Comparison of ENCODE assay signal across 9 mouse cellular contexts in the genomic region with DNA sequence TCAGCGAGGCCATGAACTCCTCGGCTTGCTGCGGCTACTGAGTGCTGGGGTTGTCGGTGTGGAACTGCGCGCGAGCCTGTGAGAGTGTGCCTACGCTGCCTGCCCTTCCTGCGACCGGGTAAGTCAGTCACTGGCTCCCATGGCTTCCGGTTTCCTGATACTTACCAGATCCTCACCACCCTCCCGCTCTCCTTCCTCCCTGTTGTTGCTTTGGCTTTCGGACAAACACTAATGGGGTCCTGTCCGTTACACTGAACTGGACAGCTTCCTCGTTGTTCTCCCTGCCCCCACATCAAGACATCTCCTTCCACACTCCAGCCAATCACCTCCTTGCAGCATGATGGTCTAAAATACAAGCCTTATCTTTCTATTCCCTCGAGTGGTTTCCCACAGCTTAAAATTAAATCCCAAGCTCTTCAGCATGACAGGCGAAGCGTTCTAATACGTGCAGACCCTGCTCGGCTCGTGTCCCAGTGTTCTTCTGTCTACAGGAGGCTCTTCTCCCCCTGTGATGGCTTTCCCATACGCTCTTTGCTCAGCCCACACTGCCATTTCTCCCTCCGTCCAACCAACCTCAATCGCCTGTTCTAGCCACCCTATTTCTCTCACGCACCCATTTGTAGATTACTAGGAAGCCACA. TPM values are rescaled to one million over a fixed set of nuclear protein-coding genes. Genes with fewer than 3 reads are reported as not detected.
DNase-seq lines count a peak whose midpoint lies in the region; ATAC-seq lines count a peak whose summit lies in the region.
"Had no signal": no experiment of that assay in that cellular context is flagged by ENCODE, and none has a peak within 500 bp of the region (broad histone marks: within the 10 kb centered on the region; RNA-seq: fewer than 3 reads in every experiment).

No protein-coding gene starts in this region.

- H3K27me3 ChIP-seq in liver, embryonic 15.5 days: peaks cover 4% of the 10 kb centered on the region; the same call in 1 of the 2 replicates
- H3K27me3 ChIP-seq: embryonic facial prominence, embryonic 15.5 days had no signal

- H3K4me2 ChIP-seq in liver, embryonic 15.5 days: peak overlapping the region; percentile 28; the same call in 1 of the 2 replicates
- H3K4me2 ChIP-seq: embryonic facial prominence, embryonic 15.5 days had no signal

- peak overlapping the region; percentile 2; the same call in 1 of the 2 replicates for H3K4me3 ChIP-seq in brown adipose tissue, adult 24 weeks (ENCODE audit: insufficient read depth, low read depth, low read length)
- no peak overlapping the region for H3K4me3 ChIP-seq in liver, embryonic 15.5 days (replicated peaks)
- H3K4me3 ChIP-seq: embryonic facial prominence, embryonic 15.5 days had no signal

- ATAC-seq in liver, embryonic 15.5 days (ENCODE audit: insufficient read depth): peak; percentile 57; the same call in 1 of the 2 replicates
- no peak for ATAC-seq in activated CD4-positive, CD25-positive, alpha-beta regulatory T cell, adult 4 months

- no peaks in the 10 kb centered on the region for H3K36me3 ChIP-seq in liver, embryonic 15.5 days (replicated peaks)
- H3K36me3 ChIP-seq: embryonic facial prominence, embryonic 15.5 days had no signal

- DNase-seq in gastrocnemius, adult 8-10 months (ENCODE audit: low spot score in 2 of 2): peak; percentile 4 to 7
- peak; percentile 55 for DNase-seq in heart, postnatal 4 days
- no peak for DNase-seq in left cerebral cortex, postnatal 14 days (ENCODE audit: low spot score in 2 of 2)
- DNase-seq in adipocyte (ENCODE audit: low spot score): no peak
- DNase-seq: thymus, adult 2 months had no signal

- H3K27ac ChIP-seq in brown adipose tissue, adult 24 weeks (replicated peaks; ENCODE audit: low read depth, low read length): peak overlapping the region; percentile 55
- H3K27ac ChIP-seq in liver, embryonic 15.5 days (replicated peaks): 0 out of 2 replicates have a peak overlapping the region, but pooled peaks have one; percentile 19
- H3K27ac ChIP-seq: embryonic facial prominence, embryonic 15.5 days had no signal

- H3K4me1 ChIP-seq in brown adipose tissue, adult 24 weeks (ENCODE audit: control insufficient read depth, insufficient read depth, insufficient read length, low read length): peaks cover 11% of the 10 kb centered on the region
- 0 out of 2 replicates have a peak, but pooled peaks cover 4% of the 10 kb centered on the region for H3K4me1 ChIP-seq in liver, embryonic 15.5 days (replicated peaks)
- H3K4me1 ChIP-seq: embryonic facial prominence, embryonic 15.5 days had no signal

- no peak overlapping the region for H3K9ac ChIP-seq in liver, embryonic 15.5 days
- H3K9ac ChIP-seq: embryonic facial prominence, embryonic 15.5 days had no signal

- no peaks in the 10 kb centered on the region for H3K9me3 ChIP-seq in liver, embryonic 15.5 days (replicated peaks)
- H3K9me3 ChIP-seq: embryonic facial prominence, embryonic 15.5 days had no signal

- intact Hi-C loops in left cerebral cortex, postnatal 14 days (cut with DNase I): no loop called here

- WGBS in liver, embryonic 15.5 days (ENCODE audit: insufficient replicate concordance): 42% methylated on average over 25 of the region's 25 CpGs

RNA-seq across cellular contexts. Expression of gene Strap, which starts 30.5 kb away (rescaled TPM):
- 62.9 and 69.9 TPM in 2 replicates for polyA plus RNA-seq in brown adipose tissue, adult 24 weeks (2012; ENCODE audit: insufficient read depth, insufficient read length, missing spikeins)
- 10 to 100 TPM; 84.3 to 91.2 (median 88.7) TPM for total RNA-seq in gastrocnemius, adult 8-10 months (2022)
- total RNA-seq in heart, postnatal 4 days (2021): 100 to 1,000 TPM; 115 to 121 TPM
- polyA plus RNA-seq in liver, embryonic 15.5 days (2015; fragmentation: Nextera tagmentation; extraction: Ambion mirVana): 70.0 and 72.9 TPM in 2 replicates
- 10 to 100 TPM; 33.4 to 40.0 TPM for polyA plus RNA-seq in activated CD4-positive, CD25-positive, alpha-beta regulatory T cell, adult 4 months (2017; shearing (Covaris generic))
- total RNA-seq in left cerebral cortex, postnatal 14 days (2021): 100 to 1,000 TPM; 123 to 129 TPM

RNA-seq across cellular contexts. Expression of gene Eps8, which starts 49.7 kb away (rescaled TPM):
- 6.2 and 7.0 TPM in 2 replicates for polyA plus RNA-seq in brown adipose tissue, adult 24 weeks (2012; ENCODE audit: insufficient read depth, insufficient read length, missing spikeins)
- 1 to 10 TPM; 2.4 to 3.9 (median 3.4) TPM for total RNA-seq in gastrocnemius, adult 8-10 months (2022)
- 10 to 100 TPM; 20.4 to 20.8 TPM for total RNA-seq in heart, postnatal 4 days (2021)
- polyA plus RNA-seq in liver, embryonic 15.5 days (2015; fragmentation: Nextera tagmentation; extraction: Ambion mirVana): 2.5 and 3.8 TPM in 2 replicates
- polyA plus RNA-seq in activated CD4-positive, CD25-positive, alpha-beta regulatory T cell, adult 4 months (2017; shearing (Covaris generic)): under 1 TPM; 0.30 to 0.46 TPM
- 10 to 100 TPM; 30.1 to 32.2 TPM for total RNA-seq in left cerebral cortex, postnatal 14 days (2021)

RNA-seq across cellular contexts. Expression of gene Dera, which starts 49.9 kb away (rescaled TPM):
- polyA plus RNA-seq in brown adipose tissue, adult 24 weeks (2012; ENCODE audit: insufficient read depth, insufficient read length, missing spikeins): 18.9 and 26.8 TPM in 2 replicates
- total RNA-seq in gastrocnemius, adult 8-10 months (2022): 10 to 100 TPM in 1 of 4 experiments, 1 to 10 TPM in 3; 6.7 to 10.7 (median 8.3) TPM
- total RNA-seq in heart, postnatal 4 days (2021): 10 to 100 TPM; 20.5 to 23.2 TPM
- polyA plus RNA-seq in liver, embryonic 15.5 days (2015; fragmentation: Nextera tagmentation; extraction: Ambion mirVana): 39.9 and 41.0 TPM in 2 replicates
- 100 to 1,000 TPM in 1 of 2 experiments, 10 to 100 TPM in 1; 94.1 to 113 TPM for polyA plus RNA-seq in activated CD4-positive, CD25-positive, alpha-beta regulatory T cell, adult 4 months (2017; shearing (Covaris generic))
- 1 to 10 TPM; 6.1 to 7.9 TPM for total RNA-seq in left cerebral cortex, postnatal 14 days (2021)

Comparison
In these comparisons a context has a peak if more than half of its experiments do, and no peak if none do; other contexts are left out.
1. DNase-seq: peak in gastrocnemius, adult 8-10 months (2 of 2) and heart, postnatal 4 days (single experiment); none in left cerebral cortex, postnatal 14 days (0 of 2) and adipocyte (single experiment).
2. RNA of gene Eps8, which starts 49.7 kb away (total RNA-seq): 30.1 to 32.2 TPM in left cerebral cortex, postnatal 14 days and 20.4 to 20.8 TPM in heart, postnatal 4 days; 2.4 to 3.9 TPM in gastrocnemius, adult 8-10 months; every median in the first group is over 4 times any median in the second.